Mouse (Mus musculus) embryonic facial prominence, embryonic 13.5 days (tissue): ENCODE measurements around the gene Eif2b5. TPM values are rescaled to one million over a fixed set of nuclear protein-coding genes. Genes with fewer than 3 reads are reported as not detected.
A peak's percentile ranks its signal among the peaks of the same experiment; 100 is the strongest.

Source experiments
- ATAC-seq: fragments of 200-750 bp; cut with Nextera tagmentation; 2 replicates; pipeline ENCODE4 v1.8.0; 2017; ENCODE audit warnings: low read depth; ENCODE audit not compliant: insufficient number of reproducible peaks, insufficient read depth, low FRiP score, low TSS enrichment
- H3K27ac ChIP-seq: fragments of 300-500 bp; sonication (generic); 2 replicates; pipeline ENCODE4 v1.5.1; 2015; ENCODE audit warnings: moderate library complexity, mild to moderate bottlenecking, inconsistent platforms
- H3K27me3 ChIP-seq: fragments of 300-500 bp; sonication (generic); 2 replicates; pipeline ENCODE4 v1.6.1; 2015; ENCODE audit warnings: mild to moderate bottlenecking, inconsistent platforms
- H3K36me3 ChIP-seq: fragments of 300-500 bp; sonication (generic); 2 replicates; pipeline ENCODE4 v1.6.1; 2015; ENCODE audit warnings: mild to moderate bottlenecking, inconsistent platforms
- H3K4me1 ChIP-seq: fragments of 300-500 bp; sonication (generic); 2 replicates; pipeline ENCODE4 v1.6.1; 2015; ENCODE audit warnings: inconsistent platforms
- H3K4me2 ChIP-seq: fragments of 300-500 bp; sonication (generic); 2 replicates; pipeline ENCODE4 v1.6.1; 2015; ENCODE audit warnings: moderate library complexity, mild to moderate bottlenecking, inconsistent platforms
- H3K4me3 ChIP-seq: fragments of 300-500 bp; sonication (generic); 2 replicates; pipeline ENCODE4 v1.5.1; 2015; ENCODE audit warnings: mild to moderate bottlenecking, inconsistent platforms
- H3K9ac ChIP-seq: fragments of 300-500 bp; sonication (generic); 2 replicates; pipeline ENCODE4 v1.6.1; 2015; ENCODE audit warnings: mild to moderate bottlenecking, inconsistent platforms
- H3K9me3 ChIP-seq: fragments of 300-500 bp; sonication (generic); 2 replicates; pipeline ENCODE4 v1.6.1; 2016; ENCODE audit warnings: inconsistent platforms
- WGBS: fragments of 180-500 bp; shearing (Covaris S2); methylation state at CpG from one replicate; pipeline ENCODE4 v1.1.7; 2015; ENCODE audit warnings: mixed read lengths; 5-methylcytosine and 5-hydroxymethylcytosine counted together
- polyA plus RNA-seq: library from polyadenylated mRNA; unstranded; fragments of >200 nt; fragmentation: Nextera tagmentation; extraction: Ambion mirVana; gene quantifications from 2 replicates; pipeline ENCODE4 v1.2.1, GENCODE M21; 2015

Eif2b5 gene
- polyA plus RNA-seq, 1 experiment from 2014 or later = 114 TPM

- peaks cover 71% of the 10 kb centered on the region for H3K36me3 ChIP-seq
- no peak for ATAC-seq
Observed at GRCm38 (mm10) chr16:20540438-20540837, 41.8 kb downstream of the Eif2b5 start.

GRCm38 (mm10) chr16:20545696-20546095 is 47.1 kb downstream of the Eif2b5 start:
- no peak for ATAC-seq
- H3K4me3 ChIP-seq = no peak overlapping the region
- 91% methylated on average over 10 of the region's 10 CpGs for WGBS
- H3K4me2 ChIP-seq = no peak overlapping the region
- peaks cover 18% of the 10 kb centered on the region for H3K4me1 ChIP-seq
- no peak overlapping the region for H3K9ac ChIP-seq
- H3K9me3 ChIP-seq = no peaks in the 10 kb centered on the region
- no peak overlapping the region for H3K27ac ChIP-seq
- no peaks in the 10 kb centered on the region for H3K27me3 ChIP-seq
- H3K36me3 ChIP-seq = peaks cover 61% of the 10 kb centered on the region

More at GRCm38 (mm10) chr16:20540438-20540837, 41.8 kb downstream of the Eif2b5 start:
- Histone ChIP-seq H3K4me1 (peaks cover 22% of the 10 kb centered on the region), H3K4me3 (no peak overlapping the region), H3K27ac (no peak overlapping the region), H3K9me3 (no peaks in the 10 kb centered on the region), H3K27me3 (no peaks in the 10 kb centered on the region), H3K9ac (no peak overlapping the region), H3K4me2 (no peak overlapping the region)
- WGBS = 88% methylated on average over 4 of the region's 4 CpGs

GRCm38 (mm10) chr16:20547423-20547822 is 48.8 kb downstream of the Eif2b5 start:
- H3K27ac ChIP-seq = no peak overlapping the region
- H3K27me3 ChIP-seq = no peaks in the 10 kb centered on the region
- no peak for ATAC-seq
- H3K36me3 ChIP-seq = peaks cover 59% of the 10 kb centered on the region
- peak overlapping the region; percentile 90 for H3K4me3 ChIP-seq
- peak overlapping the region; percentile 87 for H3K4me2 ChIP-seq
- peaks cover 18% of the 10 kb centered on the region for H3K4me1 ChIP-seq
- H3K9ac ChIP-seq = peak overlapping the region; percentile 95; the same call in 1 of the 2 replicates
- WGBS = 50% methylated on average over 5 of the region's 5 CpGs
- no peaks in the 10 kb centered on the region for H3K9me3 ChIP-seq

- peaks cover 18% of the 10 kb centered on the region for H3K4me1 ChIP-seq
- H3K27ac ChIP-seq = peak within 1 kb of the TSS; percentile 78
- peak within 1 kb of the TSS; percentile 87 for H3K4me2 ChIP-seq
- no peaks in the 10 kb centered on the region for H3K9me3 ChIP-seq
- H3K9ac ChIP-seq = peak within 1 kb of the TSS; percentile 95
- ATAC-seq = peak; percentile 99
- WGBS = under 1% methylated on average over 56 of the region's 56 CpGs
- peak within 1 kb of the TSS; percentile 90 for H3K4me3 ChIP-seq
- H3K36me3 ChIP-seq = peaks cover 61% of the 10 kb centered on the region
- H3K27me3 ChIP-seq = no peaks in the 10 kb centered on the region
Observed at GRCm38 (mm10) chr16:20548096-20548948, 49.7 kb downstream of the Eif2b5 start, which contains the start of gene Abcf3. Gene Abcf3, plus strand, starts transcription at chr16:20548577.

- peaks cover 18% of the 10 kb centered on the region for H3K4me1 ChIP-seq
- WGBS = 51% methylated on average over 9 of the region's 9 CpGs
- no peaks in the 10 kb centered on the region for H3K9me3 ChIP-seq
- H3K9ac ChIP-seq = peak overlapping the region; percentile 95
- no peak for ATAC-seq
- no peak overlapping the region for H3K27ac ChIP-seq
- peak overlapping the region; percentile 90 for H3K4me3 ChIP-seq
- no peaks in the 10 kb centered on the region for H3K27me3 ChIP-seq
- peaks cover 60% of the 10 kb centered on the region for H3K36me3 ChIP-seq
- peak overlapping the region; percentile 87 for H3K4me2 ChIP-seq
Observed at GRCm38 (mm10) chr16:20549161-20549560, 50.5 kb downstream of the Eif2b5 start.

GRCm38 (mm10) chr16:20551691-20552090 is 53.1 kb downstream of the Eif2b5 start:
- Histone ChIP-seq H3K4me2 (no peak overlapping the region), H3K4me3 (no peak overlapping the region), H3K36me3 (peaks cover 60% of the 10 kb centered on the region), H3K27ac (no peak overlapping the region), H3K9ac (no peak overlapping the region), H3K9me3 (no peaks in the 10 kb centered on the region), H3K4me1 (peaks cover 18% of the 10 kb centered on the region), H3K27me3 (no peaks in the 10 kb centered on the region)
- no peak for ATAC-seq
- 96% methylated on average over 5 of the region's 5 CpGs for WGBS

- no peaks in the 10 kb centered on the region for H3K27me3 ChIP-seq
- no peak overlapping the region for H3K27ac ChIP-seq
- no peak for ATAC-seq
- H3K36me3 ChIP-seq = peaks cover 66% of the 10 kb centered on the region
- H3K4me2 ChIP-seq = no peak overlapping the region
- H3K4me1 ChIP-seq = peaks cover 12% of the 10 kb centered on the region
- H3K9ac ChIP-seq = no peak overlapping the region
- WGBS = 79% methylated on average over 1 of the region's 1 CpGs
- H3K4me3 ChIP-seq = no peak overlapping the region
- H3K9me3 ChIP-seq = no peaks in the 10 kb centered on the region
Observed at GRCm38 (mm10) chr16:20552594-20552993, 54.0 kb downstream of the Eif2b5 start.

- H3K27me3 ChIP-seq = no peaks in the 10 kb centered on the region
- no peaks in the 10 kb centered on the region for H3K9me3 ChIP-seq
- ATAC-seq = no peak
- peaks cover 87% of the 10 kb centered on the region for H3K36me3 ChIP-seq
- no peak overlapping the region for H3K27ac ChIP-seq
- no peak overlapping the region for H3K9ac ChIP-seq
- no peak overlapping the region for H3K4me2 ChIP-seq
- H3K4me3 ChIP-seq = no peak overlapping the region
- H3K4me1 ChIP-seq = no peaks in the 10 kb centered on the region
- WGBS = 91% methylated on average over 6 of the region's 6 CpGs
Observed at GRCm38 (mm10) chr16:20555000-20555399, 56.4 kb downstream of the Eif2b5 start.

GRCm38 (mm10) chr16:20557381-20557780 is 58.8 kb downstream of the Eif2b5 start:
- no peaks in the 10 kb centered on the region for H3K9me3 ChIP-seq
- no peaks in the 10 kb centered on the region for H3K27me3 ChIP-seq
- H3K4me1 ChIP-seq = no peaks in the 10 kb centered on the region
- 81% methylated on average over 7 of the region's 7 CpGs for WGBS
- ATAC-seq = no peak
- peaks cover 89% of the 10 kb centered on the region for H3K36me3 ChIP-seq
- H3K9ac ChIP-seq = no peak overlapping the region
- H3K27ac ChIP-seq = no peak overlapping the region
- no peak overlapping the region for H3K4me2 ChIP-seq
- H3K4me3 ChIP-seq = no peak overlapping the region

Other genes starting within 250 kb of the Eif2b5 start
- gene Parl, start 196.4 kb upstream of the Eif2b5 start, polyA plus RNA-seq = 96.6 and 106 TPM in 2 replicates
- gene Cyp2ab1, start 173.4 kb upstream of the Eif2b5 start, polyA plus RNA-seq = not detected in 2 replicates
- 77.0 and 88.5 TPM in 2 replicates for gene Abcc5, start 72.4 kb upstream of the Eif2b5 start, polyA plus RNA-seq
- 26.7 and 27.1 TPM in 2 replicates for gene Dvl3, start 18.2 kb downstream of the Eif2b5 start, polyA plus RNA-seq
- gene Ap2m1, start 36.7 kb downstream of the Eif2b5 start, polyA plus RNA-seq = 610 and 646 TPM in 2 replicates
- 65.0 and 77.4 TPM in 2 replicates for gene Abcf3, start 49.8 kb downstream of the Eif2b5 start, polyA plus RNA-seq
- 1.6 and 2.8 TPM in 2 replicates for gene Vwa5b2, start 90.7 kb downstream of the Eif2b5 start, polyA plus RNA-seq
- gene Eef1akmt4, start 112.8 kb downstream of the Eif2b5 start, polyA plus RNA-seq = 30.9 and 33.5 TPM in 2 replicates
- gene Gm49333, start 112.8 kb downstream of the Eif2b5 start, polyA plus RNA-seq = 0.41 TPM in 1 of 2 replicates, not detected in the other
- 37.1 and 39.4 TPM in 2 replicates for gene Alg3, start 112.9 kb downstream of the Eif2b5 start, polyA plus RNA-seq
- gene Camk2n2, start 122.5 kb downstream of the Eif2b5 start, polyA plus RNA-seq = 1.3 and 1.5 TPM in 2 replicates
- 9.1 and 9.2 TPM in 2 replicates for gene Ece2, start 131.0 kb downstream of the Eif2b5 start, polyA plus RNA-seq
- 313 and 339 TPM in 2 replicates for gene Psmd2, start 152.8 kb downstream of the Eif2b5 start, polyA plus RNA-seq
- 179 and 199 TPM in 2 replicates for gene Eif4g1, start 169.5 kb downstream of the Eif2b5 start, polyA plus RNA-seq
- gene Fam131a, start 194.4 kb downstream of the Eif2b5 start, polyA plus RNA-seq = 7.0 and 7.2 TPM in 2 replicates
- gene Polr2h, start 218.8 kb downstream of the Eif2b5 start, polyA plus RNA-seq = 110 and 112 TPM in 2 replicates
- gene Clcn2, start 218.9 kb downstream of the Eif2b5 start, polyA plus RNA-seq = 15.7 and 18.9 TPM in 2 replicates
- 3.4 and 4.5 TPM in 2 replicates for gene Chrd, start 234.3 kb downstream of the Eif2b5 start, polyA plus RNA-seq
- gene Thpo, start 235.7 kb downstream of the Eif2b5 start, polyA plus RNA-seq = 1.00 and 1.2 TPM in 2 replicates